Mouse (Mus musculus) heart, postnatal 10 days (tissue): ENCODE data around the gene Edrf1. TPM values are rescaled to one million over a fixed set of nuclear protein-coding genes. Genes with fewer than 3 reads are reported as not detected.

ENCODE experiments used
- DNase-seq, 2 experiments: peaks; one replicate each; pipeline ENCODE4 v3.0.0; 2021
- intact Hi-C: fragments of 180-260 bp; cut with DNase I; formaldehyde crosslinking; loops from one replicate; pipeline ENCODE4 v1.15.1; 2025
- total RNA-seq, 2 experiments: library from RNA; stranded (reverse); gene quantifications; 2 replicates each; pipeline ENCODE4 v1.2.3; 2021

The Edrf1 gene
- total RNA-seq, 2 experiments from 2014 or later = 9.3 to 10.3 TPM

- DNase-seq = no peak
- intact Hi-C loops = no loop called here
These were observed 81.2 kb downstream of the Edrf1 start for GRCm38 (mm10) chr7:133718580-133718979.

- intact Hi-C loops = no loop called here
These were observed 83.3 kb downstream of the Edrf1 start for GRCm38 (mm10) chr7:133720616-133721015.

More at GRCm38 (mm10) chr7:133720616-133721015, 83.3 kb downstream of the Edrf1 start:
- DNase-seq = no peak

Other genes starting within 250 kb of the Edrf1 start
- not detected for gene Tex36, start 35.4 kb upstream of the Edrf1 start, total RNA-seq
- not detected for gene Mmp21, start 42.5 kb downstream of the Edrf1 start, total RNA-seq
- gene Bccip, start 71.8 kb downstream of the Edrf1 start, total RNA-seq = 10 to 100 TPM; 53.3 to 54.8 TPM
- 10 to 100 TPM; 14.9 to 17.0 TPM for gene Uros, start 72.5 kb downstream of the Edrf1 start, total RNA-seq
- gene Fank1, start 139.3 kb downstream of the Edrf1 start, total RNA-seq = not detected
- gene Dhx32, start 145.2 kb downstream of the Edrf1 start, total RNA-seq = 10 to 100 TPM; 41.7 to 44.0 TPM